Mouse (Mus musculus): ENCODE measurements around the gene Fndc9.

Fndc9 gene

GRCm38 (mm10) chr11:46235334-46235733, at the start of gene Fndc9:
Gene Fndc9 (plus strand): TSS chr11:46235531.
- no peak for DNase-seq

DNA sequence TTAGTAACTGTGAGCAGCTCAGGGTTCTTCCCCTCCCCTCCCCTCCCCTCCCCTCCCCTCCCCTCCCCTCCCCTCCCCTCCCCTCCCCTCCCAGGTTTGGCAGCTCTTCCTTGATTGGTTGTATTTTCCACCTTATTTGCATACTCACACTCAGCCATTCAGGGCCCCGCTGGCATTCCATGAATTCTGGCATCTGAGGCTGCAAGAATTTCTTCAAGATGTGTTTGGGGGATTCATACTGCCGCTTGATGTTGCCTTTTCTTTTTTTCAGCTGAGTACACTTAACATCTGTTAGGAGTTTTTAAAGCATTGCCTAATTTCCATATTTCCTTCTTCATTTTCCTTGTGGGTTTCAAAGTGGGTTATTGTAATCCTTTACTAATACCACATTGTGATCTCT, 47.0 kb upstream of the Fndc9 start:
- DNase-seq, result no peak

- no peak for DNase-seq
Observed at GRCm38 (mm10) chr11:46194175-46194574, 41.2 kb upstream of the Fndc9 start.

GRCm38 (mm10) chr11:46200664-46201063, 34.7 kb upstream of the Fndc9 start:
- peak; percentile 64 for DNase-seq

DNA sequence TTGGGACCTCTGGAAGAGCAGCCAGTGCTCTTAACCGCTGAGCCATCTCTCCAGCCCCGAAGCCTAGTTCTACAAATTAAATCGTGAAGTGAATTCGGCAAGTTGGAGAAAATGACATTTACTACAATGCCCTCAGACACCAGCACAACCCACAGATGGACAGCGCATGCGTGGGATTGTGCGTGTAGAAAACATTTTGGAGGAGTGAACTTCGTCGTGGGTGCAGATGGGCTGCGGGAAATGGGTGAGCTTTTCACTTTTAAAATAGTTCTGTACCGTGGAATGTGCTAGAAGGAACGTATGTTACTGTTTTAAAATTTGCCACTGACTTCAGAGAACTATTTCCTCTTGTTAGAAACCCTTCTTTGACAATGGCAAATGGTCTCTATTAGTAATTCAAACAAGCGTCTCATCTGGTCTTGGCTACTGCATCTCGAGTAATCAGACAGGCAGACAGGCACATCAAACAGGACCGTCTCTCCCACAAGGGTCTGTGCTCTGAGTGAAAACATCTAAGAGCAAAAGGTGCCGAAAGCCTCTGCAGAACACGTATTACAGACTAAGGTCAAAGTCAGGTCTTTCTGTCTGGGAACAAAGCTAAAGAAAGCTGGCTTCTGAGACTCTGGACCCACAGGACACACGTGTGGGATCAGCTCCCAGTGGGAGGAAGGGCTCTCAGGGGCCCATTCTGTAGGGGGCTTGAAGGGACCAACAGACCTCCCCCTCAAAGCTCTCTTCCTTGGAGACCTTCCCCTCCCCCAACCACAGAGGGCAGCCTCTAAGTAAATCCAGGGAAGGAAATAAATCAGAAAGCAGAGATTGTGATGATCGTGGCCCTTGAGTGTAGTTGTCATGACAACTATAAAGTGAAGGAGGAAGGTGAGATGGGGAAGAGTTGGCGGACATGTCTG, 33.4 kb upstream of the Fndc9 start:
- DNase-seq, result no peak

- no peak for DNase-seq
Observed at GRCm38 (mm10) chr11:46202547-46202887, 32.8 kb upstream of the Fndc9 start.

GRCm38 (mm10) chr11:46204841-46205240, 30.5 kb upstream of the Fndc9 start:
- no peak for DNase-seq

GRCm38 (mm10) chr11:46205639-46206409, 29.5 kb upstream of the Fndc9 start:
- DNase-seq, result no peak

GRCm38 (mm10) chr11:46209884-46210283, 25.4 kb upstream of the Fndc9 start:
- no peak for DNase-seq

DNA sequence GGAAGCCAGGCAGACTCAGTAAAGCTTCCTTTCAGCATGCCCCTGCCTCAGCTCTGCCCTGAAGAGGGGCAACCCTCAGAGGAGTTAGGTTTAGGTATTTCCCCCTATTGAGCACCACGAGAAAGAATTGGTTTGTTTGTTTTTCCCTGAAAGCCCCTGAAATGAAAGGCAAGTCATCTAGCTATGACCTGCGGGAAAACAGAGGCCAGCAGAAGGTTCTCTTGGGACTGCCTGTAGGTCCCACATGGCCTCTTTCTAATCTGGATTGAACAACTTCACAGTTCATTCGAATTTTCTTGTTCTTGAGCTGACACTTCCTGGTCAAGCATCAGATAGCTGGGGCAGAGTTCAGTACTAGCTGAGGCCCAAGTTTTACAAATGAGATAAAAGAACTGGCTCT, 23.5 kb upstream of the Fndc9 start:
- no peak for DNase-seq

GRCm38 (mm10) chr11:46213844-46214243, 21.5 kb upstream of the Fndc9 start:
- no peak for DNase-seq

GRCm38 (mm10) chr11:46214368-46215230, 20.7 kb upstream of the Fndc9 start:
- DNase-seq, result no peak

GRCm38 (mm10) chr11:46215354-46215753, 20.0 kb upstream of the Fndc9 start:
- peak; percentile 82 for DNase-seq

GRCm38 (mm10) chr11:46216669-46217068, 18.7 kb upstream of the Fndc9 start:
- no peak for DNase-seq

DNA sequence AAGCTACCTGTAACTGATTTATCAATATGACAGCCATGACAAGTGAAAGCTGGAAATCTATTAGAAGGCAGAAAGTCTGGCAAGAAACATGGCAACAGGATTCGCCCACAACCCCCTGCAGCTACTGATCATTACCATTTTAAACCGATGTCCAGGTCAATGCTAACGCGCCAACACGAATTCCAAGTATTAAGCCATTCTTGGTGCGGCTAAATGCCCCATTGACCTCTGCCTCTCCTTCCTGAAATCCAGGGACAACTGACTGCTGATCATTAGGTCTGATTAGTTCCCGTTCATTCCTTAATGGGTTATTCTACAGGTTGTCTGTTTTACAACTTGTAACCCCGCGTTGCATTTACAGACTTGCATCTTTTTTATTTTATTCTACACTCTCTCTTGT, 17.6 kb upstream of the Fndc9 start:
- no peak for DNase-seq

- no peak for DNase-seq
Observed at GRCm38 (mm10) chr11:46218584-46218983, 16.7 kb upstream of the Fndc9 start.

- no peak for DNase-seq
Observed at GRCm38 (mm10) chr11:46219380-46219779, 16.0 kb upstream of the Fndc9 start.

DNA sequence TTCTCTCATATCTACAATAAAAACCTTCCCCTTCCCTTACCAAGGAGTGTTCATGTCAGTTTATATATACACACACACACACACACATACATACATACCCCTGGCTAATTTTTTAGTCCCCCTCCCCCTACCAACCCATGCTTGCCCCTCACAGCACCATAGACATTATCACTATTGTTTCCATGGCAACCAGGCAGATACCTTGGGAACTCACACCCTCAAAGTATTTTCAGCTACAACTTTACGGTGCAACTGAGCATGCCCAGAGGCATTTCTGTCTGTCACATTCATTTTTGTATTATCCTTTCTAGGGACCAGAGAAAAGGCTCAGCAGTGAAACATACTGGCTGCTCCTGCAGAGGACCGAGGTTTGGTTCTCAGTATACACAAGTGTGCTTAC, 15.1 kb upstream of the Fndc9 start:
- no peak for DNase-seq

- DNase-seq, result no peak
Observed at GRCm38 (mm10) chr11:46223575-46223974, 11.8 kb upstream of the Fndc9 start.

DNA sequence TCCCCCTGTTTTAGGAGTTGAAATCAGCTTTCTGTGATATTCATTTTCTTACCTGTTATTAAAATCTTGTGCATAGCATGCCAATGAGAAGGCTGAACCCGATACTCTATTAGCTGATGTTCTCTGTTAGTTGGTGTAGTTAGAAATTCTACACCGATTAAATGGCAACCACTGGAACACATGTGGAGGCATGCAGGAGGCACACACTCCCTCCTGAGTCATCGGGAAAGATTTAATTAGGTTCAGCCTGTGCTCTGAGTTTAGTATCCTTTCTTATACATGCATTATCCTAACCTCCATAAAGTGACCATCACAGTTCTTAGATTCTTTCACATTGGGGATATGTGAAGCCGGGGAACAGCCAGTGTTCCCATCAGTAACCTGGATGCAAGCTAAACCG, 10.0 kb upstream of the Fndc9 start:
- DNase-seq, result no peak

DNA sequence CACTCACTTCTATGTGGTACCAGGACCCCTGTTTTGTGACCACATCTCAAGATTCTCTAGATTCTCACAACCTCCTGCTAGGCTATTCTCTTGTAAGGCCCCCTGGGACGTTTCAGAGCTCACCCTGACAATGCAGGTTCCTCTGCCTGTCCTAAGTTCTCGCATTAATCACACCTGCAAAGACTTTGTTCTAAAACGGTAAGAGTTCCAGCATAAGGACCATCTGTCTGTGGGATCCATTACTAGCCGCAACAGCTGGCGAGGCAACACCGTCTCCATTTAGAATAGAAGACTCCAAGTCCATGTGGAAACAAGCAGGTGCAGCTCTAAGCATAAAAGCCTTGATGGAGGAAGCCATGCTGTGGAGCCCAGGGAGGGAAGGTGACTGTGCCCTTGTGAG, 5.1 kb upstream of the Fndc9 start:
- no peak for DNase-seq

DNA sequence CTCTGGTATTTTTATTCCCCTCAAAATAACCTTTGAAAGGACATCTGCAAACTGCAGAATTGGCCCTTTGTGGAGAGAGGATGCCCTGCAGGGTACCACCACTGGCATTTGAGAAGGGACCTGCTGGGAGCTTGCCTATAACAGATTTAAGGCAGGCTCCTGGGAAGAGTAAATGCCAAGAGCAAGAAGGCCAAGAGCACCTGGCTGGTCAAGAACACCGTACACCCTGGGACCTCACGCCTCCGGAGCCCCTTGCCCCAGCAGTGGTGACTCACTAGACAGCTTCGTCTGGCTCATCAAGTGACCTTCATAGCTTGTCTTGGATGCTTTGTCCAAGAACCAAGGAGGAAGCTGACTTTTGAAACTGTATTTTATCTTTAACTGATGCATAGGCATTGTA, 2.5 kb upstream of the Fndc9 start:
- DNase-seq, result no peak

DNA sequence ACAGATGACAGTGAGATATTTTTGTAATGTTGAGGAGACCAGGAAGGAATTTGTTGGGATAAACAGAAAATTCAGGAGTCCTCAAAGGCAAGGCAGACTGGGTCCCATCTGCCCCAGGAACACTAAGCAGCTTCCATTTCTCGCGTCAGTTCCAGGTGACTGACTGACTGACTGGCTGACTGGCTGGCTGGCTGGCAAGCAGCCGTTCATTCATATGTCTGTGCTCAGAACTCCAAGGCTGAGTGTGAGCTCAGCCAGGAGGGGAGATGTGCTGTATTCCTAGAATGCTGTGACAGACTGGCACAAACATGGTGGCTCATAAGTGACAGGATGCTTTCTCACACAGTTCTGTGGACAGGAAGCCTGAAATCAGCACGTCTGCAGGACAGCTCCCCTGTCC, 1.4 kb upstream of the Fndc9 start:
- no peak for DNase-seq

All from cerebellum, adult 9-10 months (tissue).